Mouse (Mus musculus) kidney, postnatal 14 days (tissue): ENCODE results near the gene Fgfr2.

Source experiments
- DNase-seq: peaks from one replicate; pipeline ENCODE4 v3.0.0; 2022; ENCODE audit warnings: mixed read lengths

The Fgfr2 gene

DNA sequence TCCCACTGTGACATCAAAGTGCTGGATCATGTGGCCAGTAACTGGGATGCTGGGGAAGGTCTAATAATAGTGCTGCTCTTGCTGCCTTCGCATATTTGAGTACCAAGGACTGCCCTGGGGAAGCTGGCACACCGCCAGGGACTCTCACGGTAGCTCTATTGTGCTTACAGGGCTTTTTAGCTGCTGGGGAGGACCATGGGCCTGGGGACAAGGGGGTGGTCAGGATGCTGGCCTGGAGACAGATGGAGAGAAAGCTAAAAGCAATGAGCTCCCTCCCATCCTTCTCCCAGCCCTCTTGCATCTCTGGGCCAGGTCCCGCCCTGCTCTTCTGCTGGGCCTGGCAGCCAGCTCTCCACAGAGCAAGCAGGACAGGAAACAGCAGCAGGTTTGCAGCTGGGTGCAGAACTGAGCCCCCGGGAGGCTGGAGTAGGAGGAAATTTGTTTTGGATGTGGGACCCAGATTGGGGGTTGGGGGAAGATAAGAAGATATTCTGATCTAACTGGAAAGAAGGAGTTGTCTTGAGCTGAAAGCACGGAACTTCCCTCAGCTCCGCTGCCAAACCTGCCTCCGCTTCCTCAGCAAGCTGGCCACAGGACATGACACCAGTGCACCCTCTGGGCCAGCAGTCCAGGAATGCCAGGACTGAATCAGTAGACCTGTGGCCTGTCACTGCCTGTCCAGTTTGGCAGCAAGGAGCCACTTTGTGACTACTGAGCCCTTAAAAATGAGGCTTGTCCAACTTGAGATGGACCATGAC lies 2803.2 kb downstream of the Fgfr2 start:
- DNase-seq, result peak; percentile 65

DNA sequence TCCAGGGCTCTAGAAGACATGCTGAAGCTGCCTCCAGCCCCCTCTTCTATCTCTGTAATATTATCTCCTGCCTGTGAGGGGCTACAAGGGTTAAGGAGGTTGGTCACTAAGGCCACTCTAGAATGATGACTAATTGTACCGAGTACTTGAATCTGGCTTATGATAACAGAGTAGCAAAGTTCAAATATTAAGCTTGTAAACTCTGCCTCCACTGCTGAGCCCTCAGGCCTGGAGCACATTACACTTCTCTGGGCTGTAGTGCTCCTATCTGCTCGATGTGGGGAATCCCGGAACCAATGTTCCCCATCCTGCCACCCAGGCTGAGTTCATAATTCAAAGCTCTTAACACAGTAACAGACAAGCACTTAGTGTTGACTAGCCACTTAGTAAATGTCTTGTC lies 2806.9 kb downstream of the Fgfr2 start:
- no peak for DNase-seq

DNA sequence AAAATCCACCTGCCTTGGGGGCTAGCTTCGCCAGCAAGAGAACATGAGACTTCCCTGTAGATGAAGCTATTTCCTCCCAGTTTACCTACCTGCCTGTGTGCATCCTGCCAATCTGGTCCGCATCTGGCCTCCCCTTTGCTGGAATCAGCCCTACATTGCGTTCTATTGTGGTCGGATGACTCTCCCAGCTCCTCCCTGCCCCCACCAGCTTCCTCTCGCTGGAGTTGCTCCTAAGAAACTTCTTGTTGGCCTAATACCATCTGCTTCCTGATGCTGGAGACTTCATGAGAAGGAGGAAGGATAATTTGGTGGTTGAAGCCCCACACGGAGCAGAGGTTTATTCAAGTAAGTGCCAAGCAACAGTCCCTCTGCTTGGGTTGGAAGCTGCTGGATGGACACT lies 2807.9 kb downstream of the Fgfr2 start:
- no peak for DNase-seq

DNA sequence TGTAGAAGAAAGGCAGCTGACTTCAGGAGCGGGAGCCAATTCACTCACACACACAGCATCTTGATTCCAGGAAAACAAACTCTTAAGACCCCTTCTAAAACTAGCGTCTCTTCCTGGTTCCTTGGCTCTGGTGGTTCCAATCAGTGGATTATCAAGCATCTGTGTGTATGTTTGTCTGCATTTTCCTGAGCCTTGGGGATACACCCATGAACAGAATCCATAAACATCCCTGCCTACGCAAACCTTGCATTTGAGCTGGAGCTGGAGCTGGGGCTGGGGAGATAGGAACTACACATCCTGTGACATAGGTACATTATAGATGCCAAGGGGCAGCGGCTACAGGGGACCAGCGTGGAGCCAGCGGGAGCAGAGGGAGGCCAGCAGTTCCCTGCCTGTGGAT lies 2808.5 kb downstream of the Fgfr2 start:
- DNase-seq, result no peak

DNA sequence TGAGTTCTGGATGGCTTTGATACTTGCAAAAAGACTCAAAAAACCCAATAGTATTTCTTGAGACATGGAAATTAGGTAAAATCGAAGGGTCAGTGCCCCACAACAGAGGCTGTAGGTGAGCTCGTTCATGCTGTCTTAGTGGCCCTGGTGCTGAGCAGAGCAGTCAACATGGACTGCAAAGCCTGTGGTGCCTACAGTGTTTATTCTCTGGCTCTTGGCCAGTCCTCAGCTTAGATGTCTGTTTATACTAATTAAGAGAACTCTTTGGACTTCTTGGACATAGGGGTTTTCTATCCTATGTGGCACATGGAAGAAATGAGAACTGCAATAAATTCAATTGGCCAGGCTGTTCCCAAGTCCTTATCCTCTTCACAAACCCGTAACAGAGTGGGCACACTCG lies 2811.8 kb downstream of the Fgfr2 start:
- DNase-seq, result no peak

DNA sequence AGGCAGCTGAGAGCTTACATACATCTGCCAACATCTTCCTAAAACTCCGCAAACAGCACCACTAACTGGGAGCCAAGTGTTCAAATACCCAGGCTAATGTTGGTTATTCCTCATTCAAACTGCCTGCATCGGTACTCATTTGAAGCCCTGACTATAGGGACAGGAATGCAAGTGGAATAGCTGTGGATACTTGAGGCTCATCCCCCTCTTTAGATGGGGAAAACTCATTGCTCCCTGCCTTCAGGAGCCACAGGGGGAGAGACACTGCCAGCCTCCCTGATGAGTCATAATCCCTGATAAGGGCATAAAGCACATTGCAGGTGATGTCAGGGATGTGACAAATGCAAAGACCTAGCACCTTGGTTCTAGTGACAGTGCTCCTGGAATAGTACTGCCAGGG lies 2814.0 kb downstream of the Fgfr2 start:
- no peak for DNase-seq

DNA sequence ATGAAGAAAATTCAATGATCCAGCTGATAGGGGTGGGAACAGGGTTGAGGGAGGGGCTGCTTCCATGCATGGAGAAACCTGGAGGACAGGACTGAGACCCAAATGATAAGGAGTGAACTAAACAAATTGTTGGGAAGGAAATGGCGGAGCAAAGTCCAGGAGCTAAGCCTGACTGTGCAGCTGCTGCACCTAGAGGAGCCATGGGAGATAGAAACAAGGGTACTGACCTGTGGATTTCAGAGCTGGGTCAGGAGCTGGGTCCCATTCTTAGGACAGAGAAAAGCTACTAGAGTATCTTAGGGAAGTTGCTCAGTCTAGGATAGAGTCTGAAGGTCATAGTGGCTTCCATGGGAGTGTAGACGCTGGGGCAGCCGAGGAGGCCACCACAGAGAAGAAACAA lies 2816.1 kb downstream of the Fgfr2 start:
- DNase-seq, result no peak

DNA sequence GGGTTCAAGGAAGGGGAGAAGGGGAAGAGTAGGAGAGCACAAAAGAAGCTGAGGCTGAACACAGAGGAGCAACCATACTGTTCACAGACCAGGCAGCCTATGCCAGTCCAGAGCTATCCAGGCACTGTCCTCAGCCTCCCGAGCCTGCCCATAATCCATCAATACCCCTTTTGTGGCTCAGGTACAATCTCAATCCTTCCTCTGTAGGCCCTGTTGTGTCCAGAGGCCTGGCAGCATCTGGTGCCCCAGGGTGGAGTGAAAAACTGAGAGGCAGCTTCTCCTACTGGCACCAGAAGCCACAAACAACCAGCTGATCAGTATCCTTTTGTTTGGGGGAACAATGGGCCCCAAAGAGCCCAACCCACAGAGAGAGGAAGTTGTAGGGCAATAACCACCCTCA lies 2818.5 kb downstream of the Fgfr2 start:
- no peak for DNase-seq

DNA sequence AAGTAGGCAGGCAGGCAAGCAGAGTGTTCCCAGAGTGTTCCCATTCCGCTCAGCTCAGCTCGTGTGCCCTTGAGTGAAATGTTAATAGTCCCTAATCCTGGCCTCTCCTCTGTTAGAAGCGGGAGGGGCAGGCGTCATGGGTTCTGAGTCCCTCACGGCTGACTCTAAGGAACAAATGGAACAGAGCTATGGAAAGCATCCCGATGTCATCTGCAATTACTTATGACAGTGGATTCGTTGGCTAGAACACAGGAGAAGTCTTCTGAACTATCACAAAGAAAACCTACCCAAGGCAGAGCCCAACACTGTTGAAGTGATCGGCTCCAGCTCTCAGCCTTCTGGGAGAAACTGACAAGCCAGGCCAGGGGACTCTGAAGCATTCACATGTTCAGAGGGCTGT lies 2819.7 kb downstream of the Fgfr2 start:
- DNase-seq, result no peak

DNA sequence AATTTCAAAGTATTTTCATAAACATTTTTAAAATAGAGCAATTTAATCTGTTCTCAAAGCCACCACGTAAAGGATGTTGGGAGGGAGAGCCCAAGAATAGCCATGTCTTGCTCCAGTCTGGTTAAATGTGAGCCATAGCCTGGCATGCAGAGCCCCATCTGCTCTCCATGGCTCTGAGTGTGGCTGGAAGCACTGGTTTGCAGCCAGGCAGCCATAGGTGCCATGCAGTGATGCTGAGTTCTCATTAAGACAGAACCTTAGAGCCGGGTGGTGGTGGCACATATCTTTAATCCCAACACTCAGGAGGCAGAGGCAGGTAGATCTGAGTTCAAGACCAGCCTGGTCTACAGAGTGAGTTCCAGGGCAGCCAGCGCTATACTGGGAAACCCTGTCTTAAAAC lies 2822.5 kb downstream of the Fgfr2 start:
- no peak for DNase-seq

DNA sequence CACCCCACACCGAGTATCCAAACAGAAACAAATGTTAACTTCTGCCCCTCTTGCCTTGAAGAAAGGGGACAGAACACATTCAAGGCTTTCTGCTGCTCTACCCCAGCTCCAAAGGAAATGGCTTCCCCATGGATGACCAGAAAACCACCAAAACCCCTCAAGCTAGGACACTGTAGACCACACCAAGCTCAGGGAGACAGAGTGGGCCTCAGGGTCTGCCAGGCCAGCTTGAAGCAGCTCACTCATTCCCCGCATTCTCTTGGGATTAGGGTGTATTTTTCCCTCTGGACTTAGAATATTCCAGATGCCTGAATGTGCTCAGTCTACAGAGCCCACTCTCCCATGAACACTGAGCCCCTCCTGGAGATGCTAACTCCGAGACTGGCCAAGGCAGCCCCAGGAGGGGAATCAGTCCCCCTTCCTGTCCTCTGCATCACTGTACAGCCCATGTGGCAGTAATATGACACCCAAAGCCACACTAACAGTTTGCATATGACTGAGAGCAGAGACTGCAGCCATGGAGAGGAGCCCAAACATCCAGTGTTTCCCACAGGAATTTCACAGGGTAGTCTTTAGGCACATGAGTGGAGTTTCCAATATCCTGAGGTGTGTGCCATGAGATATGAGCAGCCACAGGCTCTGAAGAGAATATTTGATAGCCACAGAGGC lies 2824.1 kb downstream of the Fgfr2 start:
- no peak for DNase-seq

DNA sequence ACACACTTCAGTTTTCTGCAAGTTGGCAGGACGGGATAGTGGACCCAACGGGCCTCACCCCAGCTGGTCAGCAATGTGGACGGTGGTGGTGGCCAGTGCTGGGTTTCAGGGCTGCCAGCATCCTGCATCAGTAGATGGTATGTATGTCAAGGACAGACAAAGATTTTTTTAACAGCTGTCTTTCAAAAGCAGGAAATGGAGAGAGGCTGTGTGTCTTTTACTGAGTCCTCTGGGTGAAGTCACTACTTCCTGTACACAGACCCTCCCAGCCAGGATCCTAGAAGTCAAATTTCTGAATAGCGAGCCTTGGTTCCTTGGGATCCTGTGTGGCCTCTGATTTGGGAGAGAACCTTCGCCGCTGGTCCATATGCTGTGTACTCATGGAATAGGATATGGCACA lies 2832.0 kb downstream of the Fgfr2 start:
- DNase-seq, result no peak

DNA sequence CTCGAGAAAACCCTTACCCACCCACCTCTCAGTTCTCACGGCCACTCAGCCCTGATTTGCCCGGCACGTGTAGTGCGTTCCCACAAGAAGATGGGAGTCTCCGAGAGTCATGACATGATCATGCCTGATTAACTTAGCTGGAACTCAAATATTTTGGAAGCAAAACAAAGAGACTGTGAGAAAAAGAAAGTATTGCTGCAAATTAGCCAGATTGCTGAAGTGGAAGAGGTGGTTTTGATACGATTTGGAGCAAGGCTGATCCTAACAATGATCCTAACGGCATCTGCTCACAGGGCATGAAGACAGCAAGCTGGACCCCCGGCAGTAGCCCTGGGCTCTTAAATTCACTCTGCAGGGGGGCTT lies 2833.7 kb downstream of the Fgfr2 start:
- DNase-seq, result no peak

DNA sequence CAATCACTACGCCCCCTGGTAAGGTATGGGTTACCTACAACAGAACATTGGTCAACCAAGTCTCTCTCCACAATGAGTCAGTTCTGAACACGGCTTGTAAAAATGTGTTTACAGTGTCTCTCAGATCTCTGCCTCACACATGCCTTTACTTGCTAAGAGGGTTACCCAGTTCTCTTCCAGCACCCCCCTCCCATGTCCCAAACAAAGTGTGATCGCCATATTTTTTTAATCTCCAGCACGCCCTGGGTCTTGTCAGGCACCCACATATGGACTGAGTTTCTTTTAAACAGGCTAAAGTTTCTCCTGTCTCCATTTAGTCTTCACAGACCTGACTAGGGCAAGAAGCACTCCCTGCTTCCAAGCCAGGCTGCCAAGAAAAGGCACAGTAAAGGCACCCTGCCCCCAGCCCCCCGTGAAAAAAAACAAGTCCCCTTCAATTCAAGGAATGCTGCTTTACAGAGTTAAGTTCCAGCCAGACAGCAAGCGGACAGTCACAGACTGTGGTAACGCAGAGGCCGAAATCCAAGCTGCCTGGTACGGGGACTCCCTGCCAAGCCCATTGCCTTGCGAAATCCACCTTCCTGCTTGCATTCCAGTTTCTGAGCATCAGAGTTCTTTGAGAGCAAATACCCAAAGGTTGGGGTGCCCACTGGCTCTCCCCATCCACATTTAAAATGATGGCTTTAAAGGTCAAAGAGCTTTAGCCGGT lies 2834.3 kb downstream of the Fgfr2 start:
- DNase-seq, result peak; percentile 21

DNA sequence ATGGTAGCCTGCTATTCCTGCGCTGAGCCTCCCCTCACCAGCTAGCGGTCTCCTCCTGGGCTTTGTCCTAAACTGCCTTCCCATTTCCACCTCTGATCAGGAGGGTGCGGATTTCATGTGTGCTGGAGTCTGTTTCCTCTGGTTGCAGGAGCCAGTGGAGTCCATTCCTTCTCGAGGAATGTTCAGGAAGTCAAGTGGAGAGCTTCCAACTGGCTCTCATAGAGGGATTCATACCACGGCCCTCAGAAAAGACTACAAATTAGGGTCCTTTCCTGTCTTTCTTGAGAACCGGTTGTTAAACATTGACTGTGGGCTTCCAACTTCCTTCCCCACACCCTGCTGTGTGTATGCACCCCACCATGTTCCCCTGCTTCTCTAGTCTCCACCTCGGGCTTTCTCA lies 2834.9 kb downstream of the Fgfr2 start:
- DNase-seq, result peak; percentile 50

DNA sequence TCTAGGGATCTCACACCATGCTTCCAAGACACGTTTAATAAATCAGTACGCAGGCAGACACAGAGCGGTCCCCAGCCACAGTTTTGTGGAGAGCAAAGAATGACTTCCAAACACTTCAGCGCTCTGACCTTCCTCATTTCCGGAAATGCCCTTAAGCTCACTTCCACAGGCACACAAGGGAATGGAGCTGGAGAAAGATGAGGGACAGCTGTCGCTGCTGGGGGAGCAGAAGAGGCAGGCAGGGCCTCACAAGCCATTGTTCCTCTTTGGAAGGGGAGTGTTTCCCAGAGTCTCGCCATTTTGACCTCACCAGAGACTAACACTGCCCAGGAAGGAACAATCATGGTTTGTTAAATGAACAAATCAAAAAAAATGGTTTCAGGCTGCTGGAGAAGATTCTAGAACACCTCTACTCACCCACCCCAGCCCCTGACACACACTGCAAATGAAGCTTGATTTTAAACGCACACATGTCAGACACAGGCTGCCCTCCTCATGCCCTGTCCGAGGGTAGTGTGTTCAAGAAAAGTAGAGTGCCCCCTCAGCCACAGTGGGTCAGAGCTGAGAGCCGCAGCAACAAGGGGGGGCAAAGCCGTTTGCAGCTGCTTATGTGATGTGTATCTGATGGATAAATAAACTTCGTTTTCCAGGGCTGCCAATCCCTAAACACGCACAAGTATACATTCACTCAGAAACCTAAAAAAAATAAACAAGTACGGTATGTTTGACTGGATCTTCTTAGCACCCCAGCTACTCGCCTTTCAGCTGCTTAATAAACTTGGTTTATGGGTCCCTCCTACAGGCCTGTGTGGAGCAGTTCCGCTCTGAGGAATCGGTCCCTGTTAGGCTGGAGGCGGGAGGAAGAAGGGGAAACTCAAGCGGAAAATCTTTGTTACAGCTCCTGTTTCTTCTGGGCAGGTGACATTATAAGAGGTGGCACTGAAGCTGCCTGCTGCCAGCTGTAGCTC lies 2844.1 kb downstream of the Fgfr2 start:
- DNase-seq, result peak; percentile 46

DNA sequence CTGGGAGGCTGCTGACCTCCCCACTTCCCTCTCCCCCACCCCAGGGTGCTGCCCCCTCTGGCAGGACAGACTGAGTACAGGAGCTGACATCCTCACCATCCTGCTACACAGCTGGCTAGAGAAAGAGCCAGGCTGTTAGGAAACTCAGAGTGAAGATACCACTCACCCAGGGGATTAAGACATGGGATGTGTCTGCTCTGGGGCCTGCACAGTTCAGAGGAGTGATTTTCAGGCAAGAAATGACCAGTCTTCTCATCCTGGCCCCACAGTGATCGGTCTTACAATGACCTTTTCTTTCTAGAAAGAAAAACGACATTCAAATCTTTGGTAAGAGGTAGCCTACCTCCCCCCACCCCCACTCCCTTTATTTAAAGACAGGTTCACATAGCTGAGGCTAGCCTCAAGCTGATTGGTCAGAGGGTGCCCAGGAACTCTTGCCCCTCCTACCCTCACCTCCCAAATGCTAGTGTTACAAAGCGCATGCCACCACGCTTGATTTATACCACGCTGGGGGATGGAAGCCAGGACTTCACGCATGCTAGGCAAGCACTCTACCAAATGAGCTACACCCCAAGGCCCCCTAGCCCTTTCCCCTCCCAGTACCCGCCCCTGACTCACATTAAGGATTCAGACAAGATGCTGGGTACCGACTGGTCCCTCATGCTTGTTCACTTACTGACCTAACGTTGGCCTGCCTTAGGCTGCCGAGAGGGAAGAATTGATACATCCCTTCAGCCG lies 2845.0 kb downstream of the Fgfr2 start:
- no peak for DNase-seq

DNA sequence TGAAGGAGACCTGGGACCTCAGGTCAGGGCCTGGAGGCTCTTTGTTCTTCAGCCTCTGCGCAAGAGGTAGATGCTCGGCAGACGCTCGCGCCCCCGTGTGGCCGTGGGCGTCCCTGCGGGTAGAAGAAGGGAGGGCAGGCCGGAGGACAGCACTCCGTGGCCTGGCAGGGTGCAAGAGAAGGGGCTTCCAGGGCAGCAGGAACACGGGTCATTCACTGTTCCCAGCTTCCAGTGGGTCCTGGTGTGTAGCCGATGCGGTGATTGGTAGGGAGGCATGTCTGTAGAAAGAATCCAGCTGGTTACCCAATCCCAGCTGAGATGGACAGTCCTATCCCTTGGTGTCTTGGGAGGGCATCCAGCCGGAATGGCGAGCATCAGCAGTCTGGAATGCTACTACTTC lies 2849.9 kb downstream of the Fgfr2 start:
- peak; percentile 82 for DNase-seq

DNA sequence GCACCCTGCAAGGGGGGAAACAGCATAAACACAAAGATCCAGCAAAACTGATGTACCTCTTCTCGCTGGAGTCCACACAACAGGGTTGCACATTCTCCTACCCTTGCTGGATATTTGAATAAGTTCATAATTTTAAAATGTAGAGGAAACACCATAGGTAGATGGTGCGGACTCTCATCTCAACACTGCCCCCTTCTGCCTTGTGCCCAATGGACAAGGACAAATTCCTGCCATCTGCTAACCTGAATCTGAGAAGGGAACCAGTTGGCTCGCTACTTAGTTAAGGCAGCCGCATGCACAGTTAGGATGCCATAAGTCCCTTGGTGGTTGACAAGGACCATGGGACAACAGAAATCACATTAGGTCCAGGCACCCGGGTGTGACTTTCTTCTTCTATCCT lies 2852.3 kb downstream of the Fgfr2 start:
- DNase-seq, result peak; percentile 37

DNA sequence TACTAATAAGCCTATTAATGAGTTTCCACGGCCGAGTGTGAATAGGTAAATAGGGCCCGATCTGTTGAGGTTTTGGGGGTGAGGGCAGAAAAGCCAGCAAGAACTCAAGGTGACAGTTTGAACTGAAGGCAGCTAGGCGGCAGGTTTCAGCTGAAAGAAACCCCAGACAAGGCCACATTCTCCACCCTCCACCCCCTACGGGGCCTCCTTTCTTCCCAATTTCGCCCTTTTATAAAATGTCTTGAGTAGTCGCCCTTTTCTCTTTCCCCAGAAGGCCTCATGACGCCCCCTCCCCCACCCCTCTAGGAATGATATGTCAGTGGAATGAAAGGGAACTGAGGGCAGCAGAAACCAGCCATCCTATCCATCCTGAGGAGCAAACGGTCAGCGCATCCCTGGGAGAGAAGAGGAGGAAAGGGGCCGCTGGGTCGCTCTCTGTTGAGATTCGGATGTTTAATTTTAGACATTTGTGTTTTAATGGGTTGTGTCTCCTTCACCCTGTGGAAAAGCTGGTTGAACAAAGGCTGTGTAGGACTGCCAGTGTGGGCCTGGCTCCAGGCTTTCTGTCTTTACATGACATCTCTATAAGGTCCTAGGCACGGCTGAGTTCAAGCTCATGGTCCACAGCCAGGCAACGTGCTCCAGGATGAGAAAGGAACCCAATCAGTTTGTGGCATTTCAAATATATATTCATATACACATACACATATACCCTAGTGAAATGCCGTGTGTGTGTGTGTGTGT lies 2853.9 kb downstream of the Fgfr2 start:
- no peak for DNase-seq

DNA sequence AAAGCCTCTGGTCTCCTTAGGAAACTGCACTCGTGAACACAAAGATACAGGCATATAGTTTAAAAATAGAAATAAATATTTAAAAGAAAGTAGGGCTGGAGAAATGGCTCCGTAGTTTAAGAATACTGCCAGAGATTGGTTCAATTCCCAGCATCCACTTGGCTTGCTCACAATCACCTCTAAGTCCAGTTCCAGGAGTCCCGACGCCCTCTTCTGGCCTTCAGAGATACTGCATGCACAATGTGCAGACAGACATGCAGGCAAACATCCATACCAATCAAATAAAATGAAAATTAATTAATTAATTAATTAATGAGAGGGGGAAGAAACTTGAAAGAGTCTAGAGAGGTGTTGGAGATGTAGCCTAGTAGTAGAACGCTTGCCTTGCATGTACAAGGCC lies 2856.1 kb downstream of the Fgfr2 start:
- DNase-seq, result peak; percentile 31

DNA sequence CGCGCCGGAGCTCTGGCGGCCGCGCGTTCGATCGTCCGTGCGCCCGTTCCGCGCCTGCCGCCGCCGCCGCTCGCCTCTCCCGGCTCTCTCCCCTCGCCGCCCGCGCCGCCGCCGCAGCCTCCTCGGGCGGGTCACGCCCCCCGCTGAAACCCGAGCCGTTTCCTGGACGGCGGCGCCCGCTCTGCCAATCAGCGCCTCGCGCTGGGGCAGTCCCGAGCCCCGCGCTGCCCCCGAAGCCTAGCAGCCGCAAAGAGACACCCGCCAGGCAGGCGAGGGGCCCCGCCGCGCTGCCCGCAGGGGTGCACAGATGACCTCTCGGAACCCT lies 2857.0 kb downstream of the Fgfr2 start:
- peak; percentile 93 for DNase-seq
